Mouse (Mus musculus): Measurements from ENCODE around the gene Ctsll3. TPM values are rescaled to one million over a fixed set of nuclear protein-coding genes. Genes with fewer than 3 reads are reported as not detected.

The Ctsll3 gene
- polyA plus RNA-seq, 1 experiment from 2014 or later: not detected

DNA sequence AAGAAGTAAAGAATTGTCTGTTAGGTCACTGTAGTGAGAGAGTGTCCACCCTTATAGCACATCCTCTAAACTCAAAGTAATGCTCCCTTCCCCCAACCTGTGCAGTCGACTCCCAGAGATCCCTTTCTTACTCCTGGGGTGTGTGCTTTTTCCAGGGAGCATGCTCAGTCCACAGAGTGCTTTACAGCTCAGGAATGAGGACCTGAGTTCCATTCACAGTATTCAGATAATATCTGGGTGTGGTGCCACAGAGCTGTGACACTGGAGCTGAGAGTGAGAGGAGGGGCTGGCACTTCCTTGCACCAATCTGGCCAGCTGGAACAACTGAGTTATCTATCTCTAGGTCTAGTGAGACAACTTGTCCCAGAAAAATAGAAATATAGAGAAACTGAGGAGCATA lies 11.1 kb upstream of the Ctsll3 start:
- Histone ChIP-seq H3K4me1 (ENCODE audit: control insufficient read depth, insufficient read depth, low read length) (no peaks in the 10 kb centered on the region), H3K27me3 (ENCODE audit: control insufficient read depth, insufficient read depth, low read length) (no peaks in the 10 kb centered on the region), H3K4me2 (ENCODE audit: low read length) (no peak overlapping the region), H3K36me3 (ENCODE audit: control insufficient read depth, insufficient read depth, low read length) (no peaks in the 10 kb centered on the region), H3K9me3 (ENCODE audit: control insufficient read depth, low read length) (no peaks in the 10 kb centered on the region), H3K9ac (replicated peaks; ENCODE audit: low read length) (no peak overlapping the region), H3K4me3 (replicated peaks; ENCODE audit: low read depth, low read length) (no peak overlapping the region), H3K27ac (replicated peaks; ENCODE audit: low read depth, low read length) (no peak overlapping the region)
- DNase-seq (no peak), ATAC-seq (ENCODE audit: low FRiP score, low TSS enrichment) (no peak)
- 54% methylated on average over 1 of the region's 1 CpGs for WGBS

DNA sequence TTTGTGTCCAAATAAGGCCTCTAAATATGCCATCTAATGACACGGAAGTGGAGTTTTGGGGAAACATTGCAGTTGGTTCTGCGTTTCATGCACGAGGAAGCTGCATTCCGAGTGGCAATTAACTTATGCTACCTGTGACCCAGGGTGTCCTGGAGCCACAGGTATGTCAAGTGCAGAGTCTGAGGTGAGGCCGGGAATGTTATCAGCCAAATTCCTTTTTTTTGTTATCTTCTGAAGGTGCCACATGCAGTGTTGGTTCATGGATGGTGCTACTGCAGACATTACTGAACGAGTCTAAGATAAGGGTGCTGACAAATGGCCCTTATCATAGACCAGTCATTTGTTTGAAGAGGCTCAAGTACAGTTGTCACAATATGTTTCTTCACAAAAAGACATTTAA lies 10.1 kb upstream of the Ctsll3 start:
- no peak for DNase-seq
- Histone ChIP-seq H3K27me3 (ENCODE audit: control insufficient read depth, insufficient read depth, low read length) (no peaks in the 10 kb centered on the region), H3K4me3 (replicated peaks; ENCODE audit: low read depth, low read length) (no peak overlapping the region), H3K27ac (replicated peaks; ENCODE audit: low read depth, low read length) (no peak overlapping the region), H3K4me1 (ENCODE audit: control insufficient read depth, insufficient read depth, low read length) (no peaks in the 10 kb centered on the region), H3K36me3 (ENCODE audit: control insufficient read depth, insufficient read depth, low read length) (no peaks in the 10 kb centered on the region), H3K9ac (replicated peaks; ENCODE audit: low read length) (no peak overlapping the region), H3K9me3 (ENCODE audit: control insufficient read depth, low read length) (no peaks in the 10 kb centered on the region), H3K4me2 (ENCODE audit: low read length) (no peak overlapping the region)
- 93% methylated on average over 6 of the region's 6 CpGs for WGBS
- ATAC-seq (ENCODE audit: low FRiP score, low TSS enrichment): no peak

DNA sequence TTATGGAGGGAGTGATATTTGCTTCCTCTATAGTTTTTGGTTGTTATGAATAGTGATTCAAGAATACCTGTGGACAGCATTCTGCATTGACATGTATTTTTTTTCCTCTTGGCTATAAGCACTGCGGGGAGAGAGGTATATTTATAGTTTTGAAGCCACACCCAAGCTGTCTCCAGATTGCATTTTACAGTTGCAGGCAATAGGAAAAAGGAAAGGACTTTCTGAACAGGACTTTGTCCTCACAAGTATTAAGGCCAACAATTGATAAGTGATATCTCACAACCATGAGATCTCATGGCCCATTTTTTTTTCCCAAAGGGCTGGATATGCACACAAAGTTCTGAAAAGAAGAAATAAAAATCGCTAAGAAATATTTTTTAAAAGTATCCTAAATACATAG lies 7.0 kb upstream of the Ctsll3 start:
- Histone ChIP-seq H3K27ac (replicated peaks; ENCODE audit: low read depth, low read length) (no peak overlapping the region), H3K4me3 (replicated peaks; ENCODE audit: low read depth, low read length) (no peak overlapping the region), H3K9me3 (ENCODE audit: control insufficient read depth, low read length) (no peaks in the 10 kb centered on the region), H3K4me1 (ENCODE audit: control insufficient read depth, insufficient read depth, low read length) (no peaks in the 10 kb centered on the region), H3K36me3 (ENCODE audit: control insufficient read depth, insufficient read depth, low read length) (no peaks in the 10 kb centered on the region), H3K4me2 (ENCODE audit: low read length) (no peak overlapping the region), H3K9ac (replicated peaks; ENCODE audit: low read length) (no peak overlapping the region), H3K27me3 (ENCODE audit: control insufficient read depth, insufficient read depth, low read length) (no peaks in the 10 kb centered on the region)
- WGBS: 92% methylated on average over 2 of the region's 2 CpGs
- no peak for DNase-seq
- no peak for ATAC-seq (ENCODE audit: low FRiP score, low TSS enrichment)

DNA sequence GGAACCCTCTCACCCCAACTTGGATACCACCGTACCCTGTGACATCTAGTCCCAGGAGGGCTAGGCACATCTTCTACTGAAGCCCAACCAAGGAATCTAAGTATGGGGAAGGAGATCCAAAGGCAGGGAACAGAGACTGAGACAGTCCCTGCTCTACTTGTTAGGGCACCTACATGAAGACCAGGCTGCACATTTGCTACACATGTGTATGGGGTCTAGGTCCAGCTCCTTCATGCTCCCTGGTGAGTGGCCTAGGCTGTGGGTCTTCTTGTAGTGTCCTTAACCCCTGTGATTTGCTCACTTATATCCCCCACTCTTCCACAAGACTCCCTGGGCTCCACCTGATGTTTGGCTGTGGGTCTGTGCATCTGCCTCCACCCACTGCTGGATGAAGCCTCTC lies 13.2 kb downstream of the Ctsll3 start:
- H3K4me2 ChIP-seq (ENCODE audit: low read length): no peak overlapping the region
- no peak for DNase-seq
- ATAC-seq (ENCODE audit: low FRiP score, low TSS enrichment): no peak
- no peaks in the 10 kb centered on the region for H3K27me3 ChIP-seq (ENCODE audit: control insufficient read depth, insufficient read depth, low read length)
- H3K9me3 ChIP-seq (ENCODE audit: control insufficient read depth, low read length): no peaks in the 10 kb centered on the region
- no peak overlapping the region for H3K4me3 ChIP-seq (replicated peaks; ENCODE audit: low read depth, low read length)
- no peak overlapping the region for H3K27ac ChIP-seq (replicated peaks; ENCODE audit: low read depth, low read length)
- WGBS: 81% methylated on average over 1 of the region's 1 CpGs
- no peaks in the 10 kb centered on the region for H3K36me3 ChIP-seq (ENCODE audit: control insufficient read depth, insufficient read depth, low read length)
- H3K4me1 ChIP-seq (ENCODE audit: control insufficient read depth, insufficient read depth, low read length): no peaks in the 10 kb centered on the region
- H3K9ac ChIP-seq (replicated peaks; ENCODE audit: low read length): no peak overlapping the region

DNA sequence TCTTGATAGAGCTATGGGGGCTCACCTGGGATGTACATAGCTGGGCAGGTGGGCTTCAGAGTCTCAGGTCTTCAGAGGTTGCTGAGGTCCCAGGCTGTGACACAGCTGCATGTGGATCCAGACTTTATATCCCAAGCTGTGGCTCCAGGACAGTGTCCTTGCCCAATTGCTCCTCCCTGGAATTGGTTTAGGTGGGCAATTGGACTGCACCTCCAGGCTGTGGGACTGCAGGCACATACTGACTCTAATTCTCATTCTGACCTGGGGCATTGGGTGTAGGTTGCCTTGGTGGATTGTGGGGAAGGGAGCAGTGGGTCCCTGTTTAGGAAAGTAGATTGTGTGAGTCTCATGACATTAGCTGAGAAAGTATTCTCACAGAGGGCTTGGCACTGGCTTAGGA lies 16.4 kb downstream of the Ctsll3 start, which contains the start of gene BC051665:
Gene BC051665, minus strand, starts transcription at position 101 of the 400 bp plus-strand sequence.
- Histone ChIP-seq H3K27ac (replicated peaks; ENCODE audit: low read depth, low read length) (no peak within 1 kb of the TSS), H3K27me3 (ENCODE audit: control insufficient read depth, insufficient read depth, low read length) (no peaks in the 10 kb centered on the region), H3K4me1 (ENCODE audit: control insufficient read depth, insufficient read depth, low read length) (no peaks in the 10 kb centered on the region), H3K4me3 (replicated peaks; ENCODE audit: low read depth, low read length) (no peak within 1 kb of the TSS), H3K4me2 (ENCODE audit: low read length) (no peak within 1 kb of the TSS), H3K9ac (replicated peaks; ENCODE audit: low read length) (no peak within 1 kb of the TSS), H3K36me3 (ENCODE audit: control insufficient read depth, insufficient read depth, low read length) (no peaks in the 10 kb centered on the region), H3K9me3 (ENCODE audit: control insufficient read depth, low read length) (no peaks in the 10 kb centered on the region)
- DNase-seq: no peak
- ATAC-seq (ENCODE audit: low FRiP score, low TSS enrichment): no peak

DNA sequence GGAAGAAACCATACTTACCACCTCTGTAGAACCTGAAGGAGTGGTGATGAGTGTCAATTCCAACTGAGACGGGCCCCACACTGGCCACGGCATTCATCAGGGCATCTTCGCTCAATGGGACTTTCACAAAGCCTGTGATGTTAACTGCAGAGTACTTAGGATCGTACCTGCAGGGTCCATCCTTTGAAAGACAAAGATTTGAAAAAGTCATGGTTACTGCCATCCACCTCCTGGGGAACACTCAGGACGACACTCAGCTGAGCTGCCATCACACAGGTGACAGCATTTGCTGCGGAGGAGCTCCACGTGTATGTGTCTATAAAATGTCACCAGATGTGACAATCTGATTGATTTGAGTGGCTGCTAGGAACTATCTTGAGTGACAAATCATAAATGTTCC lies 19.3 kb downstream of the Ctsll3 start:
- ATAC-seq (ENCODE audit: low FRiP score, low TSS enrichment): no peak

DNA sequence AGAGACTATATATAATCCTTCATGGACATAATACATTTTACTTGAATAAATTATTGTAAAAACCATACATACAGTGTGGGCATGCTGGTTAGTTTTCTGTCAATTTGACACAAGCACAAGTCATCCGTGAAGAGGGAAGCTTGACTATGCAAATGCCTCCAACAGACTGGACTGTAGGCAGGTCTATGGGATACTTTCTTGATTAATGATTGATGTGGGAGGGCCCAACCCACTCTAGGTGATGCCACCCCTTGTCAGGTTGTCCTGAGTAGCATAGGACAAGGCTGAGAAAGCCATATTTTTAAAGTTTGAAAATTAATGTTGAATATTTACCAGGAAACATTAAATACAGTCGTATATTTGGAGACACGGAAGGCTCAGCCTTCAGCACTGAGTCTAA lies 22.1 kb downstream of the Ctsll3 start:
- ATAC-seq (ENCODE audit: low FRiP score, low TSS enrichment) (no peak), DNase-seq (no peak)
- Histone ChIP-seq H3K9ac (replicated peaks; ENCODE audit: low read length) (no peak overlapping the region), H3K4me1 (ENCODE audit: control insufficient read depth, insufficient read depth, low read length) (no peaks in the 10 kb centered on the region), H3K4me2 (ENCODE audit: low read length) (no peak overlapping the region), H3K27ac (replicated peaks; ENCODE audit: low read depth, low read length) (no peak overlapping the region), H3K27me3 (ENCODE audit: control insufficient read depth, insufficient read depth, low read length) (no peaks in the 10 kb centered on the region), H3K9me3 (ENCODE audit: control insufficient read depth, low read length) (no peaks in the 10 kb centered on the region), H3K4me3 (replicated peaks; ENCODE audit: low read depth, low read length) (no peak overlapping the region), H3K36me3 (ENCODE audit: control insufficient read depth, insufficient read depth, low read length) (no peaks in the 10 kb centered on the region)
- WGBS: 86% methylated on average over 3 of the region's 3 CpGs

More for the DNA sequence above, 19.3 kb downstream of the Ctsll3 start:
- Histone ChIP-seq H3K9ac (replicated peaks; ENCODE audit: low read length) (no peak overlapping the region), H3K9me3 (ENCODE audit: control insufficient read depth, low read length) (no peaks in the 10 kb centered on the region), H3K27ac (replicated peaks; ENCODE audit: low read depth, low read length) (no peak overlapping the region), H3K4me2 (ENCODE audit: low read length) (no peak overlapping the region), H3K4me1 (ENCODE audit: control insufficient read depth, insufficient read depth, low read length) (no peaks in the 10 kb centered on the region), H3K4me3 (replicated peaks; ENCODE audit: low read depth, low read length) (no peak overlapping the region), H3K36me3 (ENCODE audit: control insufficient read depth, insufficient read depth, low read length) (no peaks in the 10 kb centered on the region), H3K27me3 (ENCODE audit: control insufficient read depth, insufficient read depth, low read length) (no peaks in the 10 kb centered on the region)
- DNase-seq: no peak
- 84% methylated on average over 7 of the region's 7 CpGs for WGBS

DNA sequence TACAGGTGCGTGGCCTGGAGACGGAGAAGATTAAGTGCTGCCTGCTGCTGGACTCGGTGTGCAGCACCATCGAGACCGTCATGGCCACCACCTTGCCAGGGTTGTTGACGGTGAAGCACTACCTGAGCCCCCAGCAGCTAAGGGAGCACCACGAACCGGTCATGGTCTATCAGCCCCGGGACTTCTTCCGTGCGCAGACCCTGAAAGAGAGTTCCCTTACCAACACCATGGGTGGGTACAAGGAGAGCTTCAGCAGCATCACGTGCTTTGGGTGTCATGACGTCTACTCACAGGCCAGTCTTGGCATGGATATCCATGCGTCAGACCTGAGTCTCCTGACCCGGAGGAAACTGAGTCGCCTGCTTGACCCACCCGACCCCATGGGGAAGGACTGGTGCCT lies 41.5 kb downstream of the Ctsll3 start:
- no peak overlapping the region for H3K9ac ChIP-seq (replicated peaks; ENCODE audit: low read length)
- no peaks in the 10 kb centered on the region for H3K9me3 ChIP-seq (ENCODE audit: control insufficient read depth, low read length)
- no peak for ATAC-seq (ENCODE audit: low FRiP score, low TSS enrichment)
- WGBS: 96% methylated on average over 17 of the region's 17 CpGs
- no peak overlapping the region for H3K27ac ChIP-seq (replicated peaks; ENCODE audit: low read depth, low read length)
- no peak overlapping the region for H3K4me3 ChIP-seq (replicated peaks; ENCODE audit: low read depth, low read length)
- H3K36me3 ChIP-seq (ENCODE audit: control insufficient read depth, insufficient read depth, low read length): peaks cover 67% of the 10 kb centered on the region
- DNase-seq: no peak
- no peak overlapping the region for H3K4me2 ChIP-seq (ENCODE audit: low read length)
- no peaks in the 10 kb centered on the region for H3K27me3 ChIP-seq (ENCODE audit: control insufficient read depth, insufficient read depth, low read length)
- H3K4me1 ChIP-seq (ENCODE audit: control insufficient read depth, insufficient read depth, low read length): no peaks in the 10 kb centered on the region

DNA sequence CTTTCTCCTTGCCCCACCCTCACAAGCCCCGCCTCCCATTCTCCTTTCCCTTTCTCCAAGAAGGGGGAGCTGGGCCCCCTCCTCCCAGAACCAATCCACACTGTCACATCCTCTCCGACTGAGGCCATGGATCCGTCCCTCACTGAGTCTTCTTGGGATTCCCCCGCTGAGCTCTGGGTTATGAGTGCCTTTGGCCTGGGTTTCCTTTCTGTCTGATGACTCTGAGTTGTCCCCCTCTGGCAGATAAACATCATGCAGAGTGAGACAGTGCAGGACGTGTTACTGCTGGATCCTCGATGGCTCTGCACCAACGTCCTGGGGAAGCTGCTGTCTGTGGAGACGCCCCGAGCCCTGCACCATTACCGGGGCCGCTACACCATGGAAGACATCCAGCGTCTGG lies 42.3 kb downstream of the Ctsll3 start:
- no peaks in the 10 kb centered on the region for H3K4me1 ChIP-seq (ENCODE audit: control insufficient read depth, insufficient read depth, low read length)
- no peak overlapping the region for H3K27ac ChIP-seq (replicated peaks; ENCODE audit: low read depth, low read length)
- no peak for DNase-seq
- H3K27me3 ChIP-seq (ENCODE audit: control insufficient read depth, insufficient read depth, low read length): no peaks in the 10 kb centered on the region
- WGBS: 96% methylated on average over 12 of the region's 12 CpGs
- no peak overlapping the region for H3K9ac ChIP-seq (replicated peaks; ENCODE audit: low read length)
- H3K4me3 ChIP-seq (replicated peaks; ENCODE audit: low read depth, low read length): no peak overlapping the region
- no peak overlapping the region for H3K4me2 ChIP-seq (ENCODE audit: low read length)
- H3K36me3 ChIP-seq (ENCODE audit: control insufficient read depth, insufficient read depth, low read length): peaks cover 74% of the 10 kb centered on the region
- H3K9me3 ChIP-seq (ENCODE audit: control insufficient read depth, low read length): no peaks in the 10 kb centered on the region
- ATAC-seq (ENCODE audit: low FRiP score, low TSS enrichment): no peak
